Mouse (Mus musculus): ENCODE measurements around the gene Gm11214.
A peak's percentile ranks its signal among the peaks of the same experiment; 100 is the strongest.

- TF ChIP-seq CTCF (IDR thresholded peaks at IDR 0.05) (peak; percentile 51), EP300 (IDR thresholded peaks at IDR 0.05) (no peak)
Observed at GRCm38 (mm10) chr4:63654381-63654780, 8.8 kb downstream of the Gm11214 start.

All from lung, postnatal 0 days (tissue).